Mouse (Mus musculus): ENCODE results near the gene Tnfrsf8. TPM values are rescaled to one million over a fixed set of nuclear protein-coding genes. Genes with fewer than 3 reads are reported as not detected.

The Tnfrsf8 gene
- polyA plus RNA-seq, 1 experiment from 2014 or later = 0.03 TPM

- CTCF ChIA-PET = interaction anchor here (0.8 to 1.3 kb wide), 3 partner anchors 8 to 22 kb away, joined by 3 read pairs; no protein-coding TSS in a partner anchor
- POLR2A ChIA-PET = no interaction called here
- in situ Hi-C loops (cut with MboI; ENCODE audit: low pct_unique_long_range_greater_than_20kb) = no loop called here
- DNase-seq (ENCODE audit: low read depth, low spot score) = no peak
- no peaks in the 10 kb centered on the region for H3K27me3 ChIP-seq
- no peak for TF ChIP-seq CTCF (IDR thresholded peaks at IDR 0.05)
- no peak for ATAC-seq
These were observed 78.9 kb downstream of the Tnfrsf8 start for GRCm38 (mm10) chr4:145236027-145236426.

- no peaks in the 10 kb centered on the region for H3K27me3 ChIP-seq
- ChIA-PET CTCF (interaction anchor here (1.0 to 1.4 kb wide), 3 partner anchors 12 to 31 kb away, joined by 3 to 8 read pairs (median 3); no protein-coding TSS in a partner anchor), POLR2A (no interaction called here)
- no peak for TF ChIP-seq CTCF (IDR thresholded peaks at IDR 0.05)
- no peak for ATAC-seq
- in situ Hi-C loops (cut with MboI; ENCODE audit: low pct_unique_long_range_greater_than_20kb) = no loop called here
- DNase-seq (ENCODE audit: low read depth, low spot score) = no peak
These were observed 81.3 kb downstream of the Tnfrsf8 start for GRCm38 (mm10) chr4:145233487-145234228.

GRCm38 (mm10) chr4:145231732-145232131 lies 83.2 kb downstream of the Tnfrsf8 start:
- ChIA-PET CTCF (interaction anchor here (1.2 to 1.7 kb wide), 2 partner anchors 12 to 17 kb away, joined by 5 to 9 read pairs; no protein-coding TSS in a partner anchor), POLR2A (no interaction called here)
- TF ChIP-seq CTCF (IDR thresholded peaks at IDR 0.05) = no peak
- in situ Hi-C loops (cut with MboI; ENCODE audit: low pct_unique_long_range_greater_than_20kb) = no loop called here
- DNase-seq (ENCODE audit: low read depth, low spot score) (no peak), ATAC-seq (no peak)
- no peaks in the 10 kb centered on the region for H3K27me3 ChIP-seq

- POLR2A ChIA-PET = no interaction called here
- ATAC-seq (no peak), DNase-seq (ENCODE audit: low read depth, low spot score) (no peak)
- in situ Hi-C loops (cut with MboI; ENCODE audit: low pct_unique_long_range_greater_than_20kb) = no loop called here
- TF ChIP-seq CTCF (IDR thresholded peaks at IDR 0.05) = no peak
- no peaks in the 10 kb centered on the region for H3K27me3 ChIP-seq
- CTCF ChIA-PET = interaction anchor here (1.7 kb wide), 1 partner anchor 11 kb away, joined by 9 read pairs; no protein-coding TSS in a partner anchor
These were observed 84.3 kb downstream of the Tnfrsf8 start for GRCm38 (mm10) chr4:145230647-145231046.

GRCm38 (mm10) chr4:145229524-145230163 lies 85.3 kb downstream of the Tnfrsf8 start:
- peak; percentile 82 for ATAC-seq

GRCm38 (mm10) chr4:145229051-145229450 lies 85.9 kb downstream of the Tnfrsf8 start:
- no peak for TF ChIP-seq CTCF (IDR thresholded peaks at IDR 0.05)
- ATAC-seq (no peak), DNase-seq (ENCODE audit: low read depth, low spot score) (no peak)
- in situ Hi-C loops (cut with MboI; ENCODE audit: low pct_unique_long_range_greater_than_20kb) = no loop called here
- H3K27me3 ChIP-seq = no peaks in the 10 kb centered on the region
- ChIA-PET POLR2A (interaction anchor here (1.7 kb wide), 1 partner anchor 10 kb away, joined by 5 read pairs; no protein-coding TSS in a partner anchor), CTCF (interaction anchor here (1.5 kb wide), 1 partner anchor 12 kb away, joined by 5 read pairs; no protein-coding TSS in a partner anchor)

More at GRCm38 (mm10) chr4:145229524-145230163, 85.3 kb downstream of the Tnfrsf8 start:
- TF ChIP-seq CTCF (IDR thresholded peaks at IDR 0.05) = no peak
- ChIA-PET POLR2A (interaction anchor here (0.6 to 1.7 kb wide), 2 partner anchors 10 to 212 kb away, joined by 5 to 8 read pairs; no protein-coding TSS in a partner anchor), CTCF (no interaction called here)
- no peak for DNase-seq (ENCODE audit: low read depth, low spot score)
- in situ Hi-C loops (cut with MboI; ENCODE audit: low pct_unique_long_range_greater_than_20kb) = no loop called here
- no peaks in the 10 kb centered on the region for H3K27me3 ChIP-seq

GRCm38 (mm10) chr4:145224613-145225012 lies 90.4 kb downstream of the Tnfrsf8 start:
- H3K27me3 ChIP-seq = no peaks in the 10 kb centered on the region
- POLR2A ChIA-PET = no interaction called here
- CTCF ChIA-PET = interaction anchor here (1.4 kb wide), 1 partner anchor 52 kb away, joined by 5 read pairs; no protein-coding TSS in a partner anchor
- no peak for TF ChIP-seq CTCF (IDR thresholded peaks at IDR 0.05)
- DNase-seq (ENCODE audit: low read depth, low spot score) (no peak), ATAC-seq (no peak)
- in situ Hi-C loops (cut with MboI; ENCODE audit: low pct_unique_long_range_greater_than_20kb) = no loop called here

GRCm38 (mm10) chr4:145222064-145222463 lies 92.9 kb downstream of the Tnfrsf8 start:
- no peak for DNase-seq (ENCODE audit: low read depth, low spot score)
- no peak for ATAC-seq
- H3K27me3 ChIP-seq = no peaks in the 10 kb centered on the region
- in situ Hi-C loops (cut with MboI; ENCODE audit: low pct_unique_long_range_greater_than_20kb) = no loop called here
- CTCF ChIA-PET = interaction anchor here (1.0 to 4.3 kb wide), 5 partner anchors 11 to 64 kb away, joined by 3 to 18 read pairs (median 3); partner anchors contain the start of gene Tnfrsf1b
- POLR2A ChIA-PET = no interaction called here
- TF ChIP-seq CTCF (IDR thresholded peaks at IDR 0.05) = no peak

- ChIA-PET POLR2A (no interaction called here), CTCF (interaction anchor here (1.0 to 4.3 kb wide), 8 partner anchors 10 to 65 kb away, joined by 3 to 18 read pairs (median 3); partner anchors contain the start of gene Tnfrsf1b)
- H3K27me3 ChIP-seq = no peaks in the 10 kb centered on the region
- no peak for DNase-seq (ENCODE audit: low read depth, low spot score)
- no peak for ATAC-seq
- in situ Hi-C loops (cut with MboI; ENCODE audit: low pct_unique_long_range_greater_than_20kb) = no loop called here
- no peak for TF ChIP-seq CTCF (IDR thresholded peaks at IDR 0.05)
These were observed 93.6 kb downstream of the Tnfrsf8 start for GRCm38 (mm10) chr4:145221379-145221778.

- in situ Hi-C loops (cut with MboI; ENCODE audit: low pct_unique_long_range_greater_than_20kb) = no loop called here
- DNase-seq (ENCODE audit: low read depth, low spot score) (no peak), ATAC-seq (no peak)
- ChIA-PET CTCF (interaction anchor here (0.7 to 4.3 kb wide), 9 partner anchors 11 to 66 kb away, joined by 3 to 18 read pairs (median 6); no protein-coding TSS in a partner anchor), POLR2A (interaction anchor here (1.6 kb wide), 1 partner anchor 9 kb away, joined by 5 read pairs; no protein-coding TSS in a partner anchor)
- no peaks in the 10 kb centered on the region for H3K27me3 ChIP-seq
- TF ChIP-seq CTCF (IDR thresholded peaks at IDR 0.05) = no peak
These were observed 95.0 kb downstream of the Tnfrsf8 start for GRCm38 (mm10) chr4:145220001-145220400.
